Mouse (Mus musculus): Measurements from ENCODE around the gene Cplane1. TPM values are rescaled to one million over a fixed set of nuclear protein-coding genes. Genes with fewer than 3 reads are reported as not detected.

The Cplane1 gene
- polyA plus RNA-seq, 1 experiment from 2014 or later, result 13.4 TPM

GRCm38 (mm10) chr15:8319191-8319590 lies 150.3 kb downstream of the Cplane1 start:
- peaks cover 48% of the 10 kb centered on the region for H3K36me3 ChIP-seq (ENCODE audit: control insufficient read depth, insufficient read depth, low read length)
- ATAC-seq (no peak), DNase-seq (ENCODE audit: low spot score) (no peak)
- H3K4me3 ChIP-seq (ENCODE audit: low read depth, low read length), result no peak overlapping the region
- H3K4me1 ChIP-seq (ENCODE audit: control insufficient read depth, insufficient read depth, low read length), result no peaks in the 10 kb centered on the region
- H3K27ac ChIP-seq (ENCODE audit: low read depth, low read length), result no peak overlapping the region
- H3K4me2 ChIP-seq (ENCODE audit: low read length), result no peak overlapping the region
- no peak overlapping the region for H3K9ac ChIP-seq (ENCODE audit: low read length)
- no peaks in the 10 kb centered on the region for H3K9me3 ChIP-seq (replicated peaks; ENCODE audit: control insufficient read depth, low read length)
- no peaks in the 10 kb centered on the region for H3K27me3 ChIP-seq (replicated peaks; ENCODE audit: control insufficient read depth, insufficient read depth, low read length)
- 95% methylated on average over 5 of the region's 5 CpGs for WGBS

Other genes starting within 250 kb of the Cplane1 start
- gene Wdr70, start 69.9 kb upstream of the Cplane1 start, polyA plus RNA-seq (2014; fragmentation: Nextera tagmentation; extraction: Ambion mirVana), result 64.0 and 69.0 TPM in 2 replicates
- 11.0 and 14.0 TPM in 2 replicates for gene Nup155, start 59.8 kb upstream of the Cplane1 start, polyA plus RNA-seq (2014; fragmentation: Nextera tagmentation; extraction: Ambion mirVana)